Mouse (Mus musculus): Measurements from ENCODE around the gene Foxred1.

DNA sequence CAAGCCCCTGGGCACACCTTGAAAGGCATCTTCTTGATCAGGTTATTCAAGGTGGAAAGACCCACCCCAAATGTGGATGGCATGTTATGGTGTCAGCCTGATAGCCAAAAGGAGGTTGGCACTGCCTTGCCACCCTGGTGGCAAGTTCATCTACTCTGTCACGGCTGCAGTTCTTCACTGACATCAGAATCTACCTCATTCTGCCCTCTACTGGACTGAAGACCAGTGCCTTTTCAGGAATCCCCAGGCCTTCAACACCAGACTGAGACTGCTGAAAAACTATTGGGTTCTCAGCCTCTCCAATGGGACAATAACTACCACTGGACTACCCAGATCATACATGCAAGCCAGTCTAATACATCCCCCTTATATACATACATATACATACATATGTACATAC is 28.9 kb upstream of the Foxred1 start:
- TF ChIP-seq CTCF (IDR thresholded peaks at IDR 0.05; ENCODE audit: low read depth, low read length) (peak; percentile 23), POLR2A (IDR thresholded peaks at IDR 0.05; ENCODE audit: extremely low read depth, insufficient read depth, low read length) (no peak)

All from liver, adult 2 months (tissue).